Mouse (Mus musculus): ENCODE data around the gene Ncapd2.

GRCm38 (mm10) chr6:125210436-125210835 is 18.9 kb upstream of the Ncapd2 start:
- no peak for TF ChIP-seq CTCF (IDR thresholded peaks at IDR 0.05; ENCODE audit: extremely low read depth, insufficient read length, insufficient replicate concordance, low read depth, low read length)
- no peak for TF ChIP-seq POLR2A (IDR thresholded peaks at IDR 0.05; ENCODE audit: low read depth, low read length)

Data from small intestine, adult 2 months (tissue).